Mouse (Mus musculus): ENCODE data around the gene Slc38a1. TPM values are rescaled to one million over a fixed set of nuclear protein-coding genes. Genes with fewer than 3 reads are reported as not detected.
A peak's percentile ranks its signal among the peaks of the same experiment; 100 is the strongest.

Slc38a1 gene
- total and polyA plus RNA-seq, 2 experiments = 0.74 to 2.0 TPM

DNA sequence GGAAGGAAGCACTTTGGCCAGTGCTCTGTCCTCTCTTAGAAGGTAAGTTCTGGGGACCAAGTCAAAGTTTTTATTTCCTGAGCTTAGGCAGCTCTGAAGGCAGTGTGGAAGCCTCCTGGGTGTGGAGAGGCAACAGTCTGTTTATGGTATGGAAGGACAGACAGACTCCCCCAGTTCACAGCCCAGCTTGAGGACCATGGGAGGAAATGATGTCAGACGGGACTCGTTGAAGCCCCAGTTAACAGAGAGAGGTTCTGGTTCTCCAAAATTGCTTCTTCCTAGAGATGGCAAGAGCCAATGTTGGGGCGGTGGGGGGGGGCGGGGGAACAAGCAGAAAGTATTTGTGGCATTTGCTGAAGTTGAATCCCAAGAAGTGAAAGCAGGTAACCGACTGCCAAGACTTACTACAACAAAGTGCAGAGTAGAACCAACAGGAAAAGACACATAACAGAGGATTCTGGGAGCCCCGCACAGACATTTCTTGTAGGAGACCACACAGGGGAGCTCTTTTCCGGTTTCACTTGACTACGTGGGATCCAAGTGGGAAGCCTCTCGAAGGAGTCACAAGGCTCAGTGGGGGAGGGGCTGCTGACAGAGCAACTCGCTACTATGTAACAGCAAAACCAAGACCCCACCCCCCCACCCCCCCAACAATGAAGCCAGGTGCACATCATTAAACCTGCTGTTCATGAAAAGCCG is 41.6 kb upstream of the Slc38a1 start:
- Histone ChIP-seq H3K27me3 (ENCODE audit: control insufficient read depth, insufficient read depth, low read length) (no peaks in the 10 kb centered on the region), H3K9ac (ENCODE audit: low read depth, low read length) (no peak overlapping the region), H3K27ac (replicated peaks; ENCODE audit: insufficient read depth, low read depth, low read length) (no peak overlapping the region), H3K36me3 (ENCODE audit: control insufficient read depth, insufficient read depth, low read length) (peaks cover 15% of the 10 kb centered on the region), H3K79me2 (ENCODE audit: control insufficient read depth, insufficient read depth, low read length) (no peaks in the 10 kb centered on the region), H3K4me3 (ENCODE audit: insufficient read depth, low read depth, low read length) (no peak overlapping the region), H3K4me1 (ENCODE audit: control insufficient read depth, insufficient read depth, low read length) (no peaks in the 10 kb centered on the region; the same call in 1 of the 2 replicates)
- 46% methylated on average over 11 of the region's 11 CpGs for WGBS
- TF ChIP-seq CTCF (IDR thresholded peaks at IDR 0.05; ENCODE audit: low read depth, low read length) (no peak), POLR2A (IDR thresholded peaks at IDR 0.05; ENCODE audit: extremely low read depth, insufficient read depth, low read length) (no peak)
- no peak for DNase-seq (ENCODE audit: extremely low read depth, low read depth, low spot score)

DNA sequence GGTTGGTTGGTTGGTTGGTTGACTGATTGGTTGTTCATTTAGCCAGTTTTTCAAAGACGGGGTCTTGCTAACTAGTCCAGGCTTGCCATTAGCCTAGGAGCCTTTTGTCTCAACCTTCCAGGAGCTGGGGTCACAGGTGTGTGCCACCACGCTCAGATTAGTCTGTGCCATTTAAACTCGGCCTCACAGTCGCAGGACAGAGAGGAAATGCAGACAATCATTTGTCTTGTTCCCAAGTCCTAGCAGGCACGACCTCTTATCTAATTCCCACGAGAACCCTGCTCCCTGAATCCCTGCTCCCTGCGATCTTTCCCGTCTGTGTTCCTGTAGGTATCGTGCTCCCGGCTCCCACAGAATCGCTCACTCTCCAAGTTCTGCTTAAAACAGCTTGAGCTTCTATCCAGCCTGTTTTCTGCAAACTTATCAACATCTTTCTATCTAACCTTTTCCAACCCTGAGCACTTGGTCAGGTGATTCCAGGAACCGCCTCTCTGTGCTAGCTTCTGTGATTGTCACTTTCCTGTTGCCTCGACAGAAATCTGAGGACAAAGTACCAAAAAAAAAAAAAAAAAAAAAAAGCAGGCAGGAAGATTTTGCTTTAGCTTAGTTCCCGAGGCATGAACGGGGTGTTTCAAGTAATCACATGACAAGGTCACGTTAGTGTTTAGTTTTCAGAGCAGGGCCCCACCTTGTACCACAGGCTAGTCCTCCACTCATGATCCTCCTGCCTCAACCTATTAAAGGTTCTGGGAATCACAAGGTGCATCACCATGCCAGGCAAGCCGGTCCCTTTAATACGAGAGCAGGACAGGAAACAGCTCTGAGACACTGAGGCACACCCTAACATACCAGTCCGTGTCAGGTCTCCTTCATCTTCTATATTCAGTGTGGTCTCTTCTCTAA is 36.4 kb upstream of the Slc38a1 start:
- no peaks in the 10 kb centered on the region for H3K27me3 ChIP-seq (ENCODE audit: control insufficient read depth, insufficient read depth, low read length)
- peaks cover 11% of the 10 kb centered on the region for H3K4me1 ChIP-seq (ENCODE audit: control insufficient read depth, insufficient read depth, low read length)
- peak overlapping the region; percentile 3; the same call in 1 of the 2 replicates for H3K27ac ChIP-seq (replicated peaks; ENCODE audit: insufficient read depth, low read depth, low read length)
- H3K79me2 ChIP-seq (ENCODE audit: control insufficient read depth, insufficient read depth, low read length) = no peaks in the 10 kb centered on the region
- no peaks in the 10 kb centered on the region for H3K36me3 ChIP-seq (ENCODE audit: control insufficient read depth, insufficient read depth, low read length)
- TF ChIP-seq POLR2A (IDR thresholded peaks at IDR 0.05; ENCODE audit: extremely low read depth, insufficient read depth, low read length) (no peak), CTCF (IDR thresholded peaks at IDR 0.05; ENCODE audit: low read depth, low read length) (no peak)
- peak; percentile 80 for DNase-seq (ENCODE audit: extremely low read depth, low read depth, low spot score)
- H3K9ac ChIP-seq (ENCODE audit: low read depth, low read length) = no peak overlapping the region
- 34% methylated on average over 19 of the region's 19 CpGs for WGBS
- no peak overlapping the region for H3K4me3 ChIP-seq (ENCODE audit: insufficient read depth, low read depth, low read length)

DNA sequence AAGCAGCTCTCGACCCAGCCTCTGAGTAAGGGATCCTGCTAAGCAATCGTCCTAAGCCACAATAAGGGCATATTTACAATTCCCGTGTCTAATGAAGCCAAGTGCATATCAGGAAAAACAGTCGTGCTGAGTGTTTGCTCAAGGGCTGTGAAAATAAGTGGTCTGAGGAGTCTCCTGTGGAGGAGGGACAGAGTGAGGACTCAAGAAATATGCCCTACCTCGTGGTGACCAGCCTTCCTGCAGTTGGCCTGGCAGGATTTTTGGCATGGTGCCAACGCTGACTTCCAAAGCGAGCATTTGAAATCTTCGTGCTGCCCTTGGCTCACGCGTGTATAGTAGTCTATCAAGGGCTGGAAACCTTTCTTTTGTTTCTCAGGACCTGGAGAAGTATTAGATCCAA is 33.8 kb upstream of the Slc38a1 start:
- peak; percentile 79 for DNase-seq (ENCODE audit: extremely low read depth, low read depth, low spot score)
- Histone ChIP-seq H3K27me3 (ENCODE audit: control insufficient read depth, insufficient read depth, low read length) (no peaks in the 10 kb centered on the region), H3K9ac (ENCODE audit: low read depth, low read length) (no peak overlapping the region), H3K36me3 (ENCODE audit: control insufficient read depth, insufficient read depth, low read length) (no peaks in the 10 kb centered on the region), H3K4me3 (ENCODE audit: insufficient read depth, low read depth, low read length) (no peak overlapping the region), H3K27ac (replicated peaks; ENCODE audit: insufficient read depth, low read depth, low read length) (no peak overlapping the region), H3K4me1 (ENCODE audit: control insufficient read depth, insufficient read depth, low read length) (peaks cover 15% of the 10 kb centered on the region), H3K79me2 (ENCODE audit: control insufficient read depth, insufficient read depth, low read length) (no peaks in the 10 kb centered on the region)
- TF ChIP-seq POLR2A (IDR thresholded peaks at IDR 0.05; ENCODE audit: extremely low read depth, insufficient read depth, low read length) = no peak
- no peak for TF ChIP-seq CTCF (IDR thresholded peaks at IDR 0.05; ENCODE audit: low read depth, low read length)
- WGBS = 6% methylated on average over 10 of the region's 10 CpGs

DNA sequence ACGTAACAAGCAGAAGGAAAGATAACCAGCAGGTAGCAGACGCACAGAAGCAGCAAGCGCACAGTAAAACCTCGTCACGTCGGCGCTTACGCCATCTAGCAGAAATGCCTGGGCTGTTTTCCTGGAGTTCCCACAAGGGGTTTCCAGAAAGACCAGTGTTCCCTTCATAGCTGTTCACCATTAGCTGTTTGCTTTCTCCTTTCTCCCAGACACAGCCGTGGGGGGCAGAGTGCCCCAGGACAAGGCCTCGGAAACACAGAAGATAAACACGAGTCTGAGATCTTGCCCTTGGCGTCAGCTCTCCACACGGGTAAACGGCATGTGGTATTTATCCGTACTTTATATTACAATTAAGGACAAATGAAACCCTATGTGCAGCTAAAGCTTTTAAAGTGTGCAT is 33.0 kb upstream of the Slc38a1 start:
- Histone ChIP-seq H3K79me2 (ENCODE audit: control insufficient read depth, insufficient read depth, low read length) (no peaks in the 10 kb centered on the region), H3K4me3 (ENCODE audit: insufficient read depth, low read depth, low read length) (no peak overlapping the region), H3K36me3 (ENCODE audit: control insufficient read depth, insufficient read depth, low read length) (no peaks in the 10 kb centered on the region), H3K4me1 (ENCODE audit: control insufficient read depth, insufficient read depth, low read length) (peaks cover 15% of the 10 kb centered on the region), H3K27me3 (ENCODE audit: control insufficient read depth, insufficient read depth, low read length) (no peaks in the 10 kb centered on the region), H3K9ac (ENCODE audit: low read depth, low read length) (no peak overlapping the region), H3K27ac (replicated peaks; ENCODE audit: insufficient read depth, low read depth, low read length) (no peak overlapping the region)
- TF ChIP-seq CTCF (IDR thresholded peaks at IDR 0.05; ENCODE audit: low read depth, low read length) = no peak
- no peak for TF ChIP-seq POLR2A (IDR thresholded peaks at IDR 0.05; ENCODE audit: extremely low read depth, insufficient read depth, low read length)
- no peak for DNase-seq (ENCODE audit: extremely low read depth, low read depth, low spot score)
- 88% methylated on average over 15 of the region's 15 CpGs for WGBS

DNA sequence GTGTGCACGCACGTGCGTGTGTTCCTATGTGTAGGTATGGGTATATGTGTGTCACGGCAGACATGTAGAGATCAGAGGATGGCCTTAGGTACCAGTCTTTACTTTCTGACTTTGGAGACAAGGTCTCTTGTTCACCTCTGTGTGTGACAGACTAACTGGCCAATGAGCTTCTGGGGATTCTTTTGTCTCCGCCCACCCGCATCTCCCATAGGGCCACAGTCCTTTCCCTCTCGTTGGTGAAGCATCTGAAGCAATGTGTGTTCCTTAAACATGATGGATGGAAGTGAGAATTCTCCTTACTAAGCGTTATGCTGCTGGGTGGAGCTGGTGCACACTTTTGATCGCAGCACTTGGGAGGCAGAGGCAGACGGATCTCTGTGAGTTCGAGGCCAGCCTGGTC is 32.3 kb upstream of the Slc38a1 start:
- no peak for DNase-seq (ENCODE audit: extremely low read depth, low read depth, low spot score)

More for the DNA sequence above, 32.3 kb upstream of the Slc38a1 start:
- Histone ChIP-seq H3K36me3 (ENCODE audit: control insufficient read depth, insufficient read depth, low read length) (no peaks in the 10 kb centered on the region), H3K79me2 (ENCODE audit: control insufficient read depth, insufficient read depth, low read length) (no peaks in the 10 kb centered on the region), H3K27ac (replicated peaks; ENCODE audit: insufficient read depth, low read depth, low read length) (no peak overlapping the region), H3K4me3 (ENCODE audit: insufficient read depth, low read depth, low read length) (no peak overlapping the region), H3K4me1 (ENCODE audit: control insufficient read depth, insufficient read depth, low read length) (peaks cover 15% of the 10 kb centered on the region), H3K9ac (ENCODE audit: low read depth, low read length) (no peak overlapping the region), H3K27me3 (ENCODE audit: control insufficient read depth, insufficient read depth, low read length) (no peaks in the 10 kb centered on the region)
- TF ChIP-seq CTCF (IDR thresholded peaks at IDR 0.05; ENCODE audit: low read depth, low read length) = no peak
- no peak for TF ChIP-seq POLR2A (IDR thresholded peaks at IDR 0.05; ENCODE audit: extremely low read depth, insufficient read depth, low read length)
- WGBS = 93% methylated on average over 11 of the region's 11 CpGs

Data from liver, adult 2 months (tissue).